ENCODE assay signal across 8 mouse cellular contexts in genomic region chr4:32373085-32373484, GRCm38 (mm10).
DNase-seq lines count a peak whose midpoint lies in the region; ATAC-seq and TF ChIP-seq lines count a peak whose summit lies in the region.

No protein-coding gene starts in this region.

- TF ChIP-seq POLR2A in brain, embryonic 14.5 days (IDR thresholded peaks at IDR 0.05; ENCODE audit: borderline replicate concordance, extremely low read depth, insufficient read depth, insufficient read length, poor library complexity, severe bottlenecking) = no peak

- 31% methylated on average over 7 of the region's 7 CpGs for WGBS in intestine, embryonic 15.5 days
- WGBS in intestine, postnatal 0 days = 55% methylated on average over 7 of the region's 7 CpGs
- 29% methylated on average over 7 of the region's 7 CpGs for WGBS in hindbrain, embryonic 16.5 days
- WGBS in midbrain, embryonic 16.5 days = 32% methylated on average over 7 of the region's 7 CpGs

- H3K27me3 ChIP-seq in intestine, embryonic 15.5 days (replicated peaks) = no peaks in the 10 kb centered on the region
- no peaks in the 10 kb centered on the region for H3K27me3 ChIP-seq in intestine, postnatal 0 days (replicated peaks; ENCODE audit: control insufficient read depth, insufficient read depth, low read length)
- H3K27me3 ChIP-seq in hindbrain, embryonic 16.5 days (replicated peaks; ENCODE audit: control insufficient read depth, insufficient read depth, low read length) = no peaks in the 10 kb centered on the region
- no peaks in the 10 kb centered on the region for H3K27me3 ChIP-seq in midbrain, embryonic 16.5 days (ENCODE audit: control insufficient read depth, insufficient read depth, low read depth, low read length)

- 0 out of 2 replicates have a peak overlapping the region, but pooled peaks have one; percentile 0 for H3K4me2 ChIP-seq in intestine, embryonic 15.5 days (replicated peaks)
- H3K4me2 ChIP-seq in intestine, postnatal 0 days (replicated peaks; ENCODE audit: low read depth) = no peak overlapping the region
- peak overlapping the region; percentile 27 for H3K4me2 ChIP-seq in hindbrain, embryonic 16.5 days (ENCODE audit: low read length)
- H3K4me2 ChIP-seq in midbrain, embryonic 16.5 days (ENCODE audit: low read length) = no peak overlapping the region

- no peaks in the 10 kb centered on the region for H3K9me3 ChIP-seq in intestine, embryonic 15.5 days
- H3K9me3 ChIP-seq in intestine, postnatal 0 days (ENCODE audit: control insufficient read depth) = no peaks in the 10 kb centered on the region
- no peaks in the 10 kb centered on the region for H3K9me3 ChIP-seq in hindbrain, embryonic 16.5 days (ENCODE audit: control insufficient read depth, low read length)
- no peaks in the 10 kb centered on the region for H3K9me3 ChIP-seq in midbrain, embryonic 16.5 days (replicated peaks; ENCODE audit: control insufficient read depth, low read length, poor library complexity, severe bottlenecking)

- no peak overlapping the region for H3K9ac ChIP-seq in intestine, embryonic 15.5 days
- H3K9ac ChIP-seq in intestine, postnatal 0 days (ENCODE audit: low read depth, low read length) = no peak overlapping the region
- H3K9ac ChIP-seq in hindbrain, embryonic 16.5 days (ENCODE audit: low read depth, low read length) = peak overlapping the region; percentile 42
- H3K9ac ChIP-seq in midbrain, embryonic 16.5 days (ENCODE audit: low read depth, low read length) = peak overlapping the region; percentile 51

- no peak overlapping the region for H3K27ac ChIP-seq in intestine, embryonic 15.5 days
- H3K27ac ChIP-seq in intestine, postnatal 0 days (ENCODE audit: low read depth, low read length) = no peak overlapping the region
- H3K27ac ChIP-seq in hindbrain, embryonic 16.5 days (ENCODE audit: low read depth, low read length) = peak overlapping the region; percentile 57; the same call in 1 of the 2 replicates
- peak overlapping the region; percentile 47; the same call in 1 of the 2 replicates for H3K27ac ChIP-seq in midbrain, embryonic 16.5 days (ENCODE audit: low read length)

- H3K36me3 ChIP-seq in intestine, embryonic 15.5 days = no peaks in the 10 kb centered on the region
- H3K36me3 ChIP-seq in intestine, postnatal 0 days (ENCODE audit: control insufficient read depth, insufficient read depth) = no peaks in the 10 kb centered on the region
- H3K36me3 ChIP-seq in hindbrain, embryonic 16.5 days (ENCODE audit: control insufficient read depth, insufficient read depth, low read length) = no peaks in the 10 kb centered on the region
- H3K36me3 ChIP-seq in midbrain, embryonic 16.5 days (ENCODE audit: control insufficient read depth, insufficient read depth, low read length) = no peaks in the 10 kb centered on the region

- H3K4me3 ChIP-seq in intestine, embryonic 15.5 days (replicated peaks) = no peak overlapping the region
- H3K4me3 ChIP-seq in intestine, postnatal 0 days (ENCODE audit: low read depth, low read length) = no peak overlapping the region
- no peak overlapping the region for H3K4me3 ChIP-seq in hindbrain, embryonic 16.5 days (ENCODE audit: low read length)
- no peak overlapping the region for H3K4me3 ChIP-seq in midbrain, embryonic 16.5 days (ENCODE audit: low read depth, low read length)

- peak; percentile 93 for DNase-seq in brain, embryonic 14.5 days (ENCODE audit: low read depth)
- no peak for DNase-seq in cerebellum, adult 18-20 months
- DNase-seq in adrenal gland, adult 2 months = no peak
- DNase-seq in urinary bladder, postnatal 25 days (ENCODE audit: low spot score) = no peak

- H3K4me1 ChIP-seq in intestine, embryonic 15.5 days (replicated peaks) = peaks cover 7% of the 10 kb centered on the region
- H3K4me1 ChIP-seq in intestine, postnatal 0 days (replicated peaks; ENCODE audit: control insufficient read depth, insufficient read depth, low read length) = no peaks in the 10 kb centered on the region
- peaks cover 45% of the 10 kb centered on the region for H3K4me1 ChIP-seq in hindbrain, embryonic 16.5 days (ENCODE audit: control insufficient read depth, insufficient read depth, low read depth, low read length)
- peaks cover 38% of the 10 kb centered on the region for H3K4me1 ChIP-seq in midbrain, embryonic 16.5 days (ENCODE audit: control insufficient read depth, insufficient read depth, low read length)

- TF ChIP-seq CTCF in intestine, postnatal 0 days (IDR thresholded peaks at IDR 0.05; ENCODE audit: low read depth) = no peak
- no peak for TF ChIP-seq CTCF in brain, embryonic 14.5 days (IDR thresholded peaks at IDR 0.05; ENCODE audit: borderline replicate concordance, extremely low read depth, insufficient read depth, insufficient read length)

- no peak for ATAC-seq in intestine, embryonic 15.5 days
- no peak for ATAC-seq in intestine, postnatal 0 days
- peak; percentile 41 for ATAC-seq in hindbrain, embryonic 16.5 days
- peak; percentile 52 for ATAC-seq in midbrain, embryonic 16.5 days

Comparison
In these comparisons a context has a peak if more than half of its experiments do, and no peak if none do; other contexts are left out.
1. H3K4me2 ChIP-seq: peak in intestine, embryonic 15.5 days (single experiment) and hindbrain, embryonic 16.5 days (single experiment); none in intestine, postnatal 0 days (single experiment) and midbrain, embryonic 16.5 days (single experiment).
2. ATAC-seq: peak in hindbrain, embryonic 16.5 days (single experiment) and midbrain, embryonic 16.5 days (single experiment); none in intestine, embryonic 15.5 days (single experiment) and intestine, postnatal 0 days (single experiment).
3. H3K27ac ChIP-seq: peak in hindbrain, embryonic 16.5 days (single experiment) and midbrain, embryonic 16.5 days (single experiment); none in intestine, embryonic 15.5 days (single experiment) and intestine, postnatal 0 days (single experiment).
4. H3K9ac ChIP-seq: peak in hindbrain, embryonic 16.5 days (single experiment) and midbrain, embryonic 16.5 days (single experiment); none in intestine, embryonic 15.5 days (single experiment) and intestine, postnatal 0 days (single experiment).